Mouse (Mus musculus) erythroblast, adult 5-6 weeks (primary cell): ENCODE data around the gene Crb2. TPM values are rescaled to one million over a fixed set of nuclear protein-coding genes. Genes with fewer than 3 reads are reported as not detected.

Experiments
- ATAC-seq: replicated peaks from 2 replicates; pipeline ENCODE4 v1.8.0; 2016; ENCODE audit warnings: moderate number of reproducible peaks, mild to moderate bottlenecking, moderate TSS enrichment, inconsistent platforms; ENCODE audit not compliant: poor library complexity, low FRiP score, severe bottlenecking
- total RNA-seq, 2 experiments: library from RNA; stranded (forward) in 1 of 2; stranded (reverse) in 1 of 2; fragments of 150-400 nt in 1 of 2; fragments of 200-764, 138-1000 nt in 1 of 2; gene quantifications; 2 replicates each; pipeline versions ENCODE4 v1.2.3 to v1.2.4; 2015 to 2017; ENCODE audit warnings: low replicate concordance in 2 of 2

Gene Crb2
- not detected in 2 replicates for total RNA-seq (2015; ENCODE audit: low replicate concordance)
- not detected in 2 replicates for total RNA-seq (2017; ENCODE audit: low replicate concordance)

- no peak for ATAC-seq
These were observed at the start of gene Crb2 for GRCm38 (mm10) chr2:37776016-37776415. TSS of gene Crb2 (plus strand) at chr2:37776249.

- ATAC-seq = no peak
These were observed 44.7 kb upstream of the Crb2 start for GRCm38 (mm10) chr2:37731241-37731801.

GRCm38 (mm10) chr2:37734979-37735806, 40.9 kb upstream of the Crb2 start:
- no peak for ATAC-seq

- ATAC-seq = no peak
These were observed 40.3 kb upstream of the Crb2 start for GRCm38 (mm10) chr2:37735807-37736188.

- no peak for ATAC-seq
These were observed 34.1 kb upstream of the Crb2 start for GRCm38 (mm10) chr2:37741806-37742554.

GRCm38 (mm10) chr2:37744773-37745395, 31.2 kb upstream of the Crb2 start:
- no peak for ATAC-seq

GRCm38 (mm10) chr2:37746293-37747049, 29.6 kb upstream of the Crb2 start:
- ATAC-seq = no peak

- ATAC-seq = no peak
These were observed 28.1 kb upstream of the Crb2 start for GRCm38 (mm10) chr2:37747909-37748308.

- ATAC-seq = no peak
These were observed 27.5 kb upstream of the Crb2 start for GRCm38 (mm10) chr2:37748442-37749066.

- ATAC-seq = no peak
These were observed 26.7 kb upstream of the Crb2 start for GRCm38 (mm10) chr2:37749323-37749722.

GRCm38 (mm10) chr2:37751114-37751513, 24.9 kb upstream of the Crb2 start:
- no peak for ATAC-seq

GRCm38 (mm10) chr2:37756220-37756930, 19.7 kb upstream of the Crb2 start:
- ATAC-seq = no peak

GRCm38 (mm10) chr2:37757016-37757415, 19.0 kb upstream of the Crb2 start:
- no peak for ATAC-seq

- no peak for ATAC-seq
These were observed 18.3 kb upstream of the Crb2 start for GRCm38 (mm10) chr2:37757784-37758183.

GRCm38 (mm10) chr2:37758343-37759015, 17.6 kb upstream of the Crb2 start:
- no peak for ATAC-seq

- ATAC-seq = no peak
These were observed 15.4 kb upstream of the Crb2 start for GRCm38 (mm10) chr2:37760633-37761032.

- no peak for ATAC-seq
These were observed 12.4 kb upstream of the Crb2 start for GRCm38 (mm10) chr2:37763638-37764037.

- no peak for ATAC-seq
These were observed 11.5 kb upstream of the Crb2 start for GRCm38 (mm10) chr2:37764514-37764913.
